Mouse (Mus musculus) forebrain, embryonic 16.5 days (tissue): ENCODE measurements around the gene Katnal1. TPM values are rescaled to one million over a fixed set of nuclear protein-coding genes. Genes with fewer than 3 reads are reported as not detected.

ENCODE experiments used
- ATAC-seq: fragments of 200-750 bp; cut with Nextera tagmentation; 2 replicates; pipeline ENCODE4 v1.8.0; 2017; ENCODE audit warnings: mild to moderate bottlenecking, moderate library complexity
- H3K27ac ChIP-seq: fragments of 300-500 bp; sonication (generic); 2 replicates; pipeline ENCODE4 v1.5.1; 2014; ENCODE audit warnings: low read length, control low read depth
- H3K27me3 ChIP-seq: fragments of 300-500 bp; sonication (generic); replicated peaks from 2 replicates; pipeline ENCODE4 v1.6.1; 2014; ENCODE audit warnings: low read length; ENCODE audit not compliant: control insufficient read depth, insufficient read depth
- H3K36me3 ChIP-seq: fragments of 300-500 bp; sonication (generic); 2 replicates; pipeline ENCODE4 v1.6.1; 2014; ENCODE audit not compliant: control insufficient read depth, insufficient read depth
- H3K4me1 ChIP-seq: fragments of 300-500 bp; sonication (generic); replicated peaks from 2 replicates; pipeline ENCODE4 v1.6.1; 2014; ENCODE audit warnings: low read length; ENCODE audit not compliant: control insufficient read depth, insufficient read depth
- H3K4me2 ChIP-seq: fragments of 300-500 bp; sonication (generic); 2 replicates; pipeline ENCODE4 v1.6.1; 2014; ENCODE audit warnings: mild to moderate bottlenecking, low read length, control low read depth
- H3K4me3 ChIP-seq: fragments of 300-500 bp; sonication (generic); replicated peaks from 2 replicates; pipeline ENCODE4 v1.5.1; 2014; ENCODE audit warnings: mild to moderate bottlenecking, low read length, control low read depth
- H3K9ac ChIP-seq: fragments of 300-500 bp; sonication (generic); replicated peaks from 2 replicates; pipeline ENCODE4 v1.6.1; 2014; ENCODE audit warnings: low read depth, low read length, control low read depth
- H3K9me3 ChIP-seq: fragments of 300-500 bp; sonication (generic); 2 replicates; pipeline ENCODE4 v1.6.1; 2016; ENCODE audit warnings: low read length; ENCODE audit not compliant: control insufficient read depth
- WGBS: fragments of 180-500 bp; shearing (Covaris S2); extraction: QIAGEN DNeasy Blood & Tissue Kit; methylation state at CpG from one replicate; pipeline ENCODE4 v1.1.7; 2014; 5-methylcytosine and 5-hydroxymethylcytosine counted together
- polyA plus RNA-seq: library from polyadenylated mRNA; unstranded; fragments of >200 nt; fragmentation: Nextera tagmentation; extraction: Ambion mirVana; gene quantifications from 2 replicates; pipeline ENCODE4 v1.2.1, GENCODE M21; 2015

The Katnal1 gene
- polyA plus RNA-seq, 1 experiment from 2014 or later: 44.3 TPM

GRCm38 (mm10) chr5:148945735-148946134 lies 16.6 kb upstream of the Katnal1 start:
- Histone ChIP-seq H3K27ac (no peak overlapping the region), H3K36me3 (no peaks in the 10 kb centered on the region), H3K4me2 (no peak overlapping the region), H3K4me1 (no peaks in the 10 kb centered on the region), H3K9ac (no peak overlapping the region), H3K27me3 (no peaks in the 10 kb centered on the region), H3K4me3 (no peak overlapping the region), H3K9me3 (no peaks in the 10 kb centered on the region)
- WGBS: 71% methylated on average over 2 of the region's 2 CpGs
- no peak for ATAC-seq

GRCm38 (mm10) chr5:148944024-148944423 lies 14.9 kb upstream of the Katnal1 start:
- Histone ChIP-seq H3K4me1 (no peaks in the 10 kb centered on the region), H3K27ac (no peak overlapping the region), H3K36me3 (no peaks in the 10 kb centered on the region), H3K4me2 (no peak overlapping the region), H3K9me3 (no peaks in the 10 kb centered on the region), H3K27me3 (no peaks in the 10 kb centered on the region), H3K9ac (no peak overlapping the region), H3K4me3 (no peak overlapping the region)
- WGBS: 75% methylated on average over 8 of the region's 8 CpGs
- no peak for ATAC-seq

- no peak overlapping the region for H3K27ac ChIP-seq
- 70% methylated on average over 10 of the region's 10 CpGs for WGBS
- no peaks in the 10 kb centered on the region for H3K9me3 ChIP-seq
- ATAC-seq: no peak
- H3K36me3 ChIP-seq: no peaks in the 10 kb centered on the region
- no peak overlapping the region for H3K4me3 ChIP-seq
- H3K4me1 ChIP-seq: no peaks in the 10 kb centered on the region
- no peak overlapping the region for H3K4me2 ChIP-seq
- H3K27me3 ChIP-seq: no peaks in the 10 kb centered on the region
- H3K9ac ChIP-seq: no peak overlapping the region
Measured at GRCm38 (mm10) chr5:148943444-148943843, 14.3 kb upstream of the Katnal1 start.

- WGBS: 65% methylated on average over 11 of the region's 11 CpGs
- ATAC-seq: no peak
- no peaks in the 10 kb centered on the region for H3K27me3 ChIP-seq
Measured at GRCm38 (mm10) chr5:148942957-148943356, 13.8 kb upstream of the Katnal1 start.

GRCm38 (mm10) chr5:148942305-148942704 lies 13.2 kb upstream of the Katnal1 start:
- no peak for ATAC-seq
- H3K9me3 ChIP-seq: no peaks in the 10 kb centered on the region
- WGBS: 94% methylated on average over 6 of the region's 6 CpGs

More at GRCm38 (mm10) chr5:148942957-148943356, 13.8 kb upstream of the Katnal1 start:
- Histone ChIP-seq H3K4me2 (no peak overlapping the region), H3K4me3 (no peak overlapping the region), H3K36me3 (no peaks in the 10 kb centered on the region), H3K9me3 (no peaks in the 10 kb centered on the region), H3K9ac (no peak overlapping the region), H3K4me1 (no peaks in the 10 kb centered on the region), H3K27ac (no peak overlapping the region)

GRCm38 (mm10) chr5:148941867-148942266 lies 12.7 kb upstream of the Katnal1 start:
- ATAC-seq: peak; percentile 47
- H3K9ac ChIP-seq: no peak overlapping the region

More at GRCm38 (mm10) chr5:148942305-148942704, 13.2 kb upstream of the Katnal1 start:
- H3K27me3 ChIP-seq: no peaks in the 10 kb centered on the region
- H3K4me2 ChIP-seq: no peak overlapping the region
- no peak overlapping the region for H3K4me3 ChIP-seq
- H3K27ac ChIP-seq: no peak overlapping the region
- H3K4me1 ChIP-seq: no peaks in the 10 kb centered on the region
- no peaks in the 10 kb centered on the region for H3K36me3 ChIP-seq
- H3K9ac ChIP-seq: no peak overlapping the region

GRCm38 (mm10) chr5:148939948-148940382 lies 10.8 kb upstream of the Katnal1 start:
- no peak overlapping the region for H3K4me2 ChIP-seq
- no peak overlapping the region for H3K4me3 ChIP-seq
- no peaks in the 10 kb centered on the region for H3K4me1 ChIP-seq
- H3K27ac ChIP-seq: no peak overlapping the region
- WGBS: 70% methylated on average over 11 of the region's 11 CpGs
- 0 out of 2 replicates have a peak, but pooled peaks cover 2% of the 10 kb centered on the region for H3K9me3 ChIP-seq
- no peak for ATAC-seq
- no peaks in the 10 kb centered on the region for H3K27me3 ChIP-seq
- H3K36me3 ChIP-seq: no peaks in the 10 kb centered on the region
- H3K9ac ChIP-seq: no peak overlapping the region

More at GRCm38 (mm10) chr5:148941867-148942266, 12.7 kb upstream of the Katnal1 start:
- H3K4me2 ChIP-seq: no peak overlapping the region
- H3K4me1 ChIP-seq: no peaks in the 10 kb centered on the region
- 63% methylated on average over 10 of the region's 10 CpGs for WGBS
- H3K36me3 ChIP-seq: no peaks in the 10 kb centered on the region
- H3K4me3 ChIP-seq: no peak overlapping the region
- no peaks in the 10 kb centered on the region for H3K27me3 ChIP-seq
- H3K27ac ChIP-seq: no peak overlapping the region
- no peaks in the 10 kb centered on the region for H3K9me3 ChIP-seq

GRCm38 (mm10) chr5:148936516-148936951 lies 7.4 kb upstream of the Katnal1 start:
- Histone ChIP-seq H3K9ac (no peak overlapping the region), H3K4me2 (no peak overlapping the region), H3K4me1 (peaks cover 2% of the 10 kb centered on the region; the same call in 1 of the 2 replicates), H3K27ac (no peak overlapping the region), H3K27me3 (no peaks in the 10 kb centered on the region), H3K9me3 (0 out of 2 replicates have a peak, but pooled peaks cover 2% of the 10 kb centered on the region), H3K36me3 (no peaks in the 10 kb centered on the region), H3K4me3 (no peak overlapping the region)
- 85% methylated on average over 3 of the region's 3 CpGs for WGBS
- no peak for ATAC-seq

- H3K4me3 ChIP-seq: no peak overlapping the region
- WGBS: 86% methylated on average over 6 of the region's 6 CpGs
Measured at GRCm38 (mm10) chr5:148935871-148936270, 6.8 kb upstream of the Katnal1 start.

More at GRCm38 (mm10) chr5:148935871-148936270, 6.8 kb upstream of the Katnal1 start:
- H3K4me1 ChIP-seq: peaks cover 2% of the 10 kb centered on the region; the same call in 1 of the 2 replicates
- H3K27ac ChIP-seq: no peak overlapping the region
- no peak overlapping the region for H3K4me2 ChIP-seq
- H3K9ac ChIP-seq: no peak overlapping the region
- H3K9me3 ChIP-seq: 0 out of 2 replicates have a peak, but pooled peaks cover 2% of the 10 kb centered on the region
- H3K36me3 ChIP-seq: no peaks in the 10 kb centered on the region
- ATAC-seq: no peak
- no peaks in the 10 kb centered on the region for H3K27me3 ChIP-seq
